Mouse (Mus musculus) ES-E14 (cell line): ENCODE data around the gene Nxt2.

Source experiments
- HCFC1 ChIP-seq: IDR thresholded peaks from 2 replicates; pipeline ENCODE4 v1.6.1; 2012; ENCODE audit warnings: low read length, inconsistent platforms, borderline replicate concordance; ENCODE audit not compliant: insufficient read depth
- MAFK ChIP-seq: IDR thresholded peaks from 2 replicates; pipeline ENCODE4 v1.6.1; 2014; ENCODE audit warnings: mild to moderate bottlenecking, low read depth, low read length, inconsistent platforms; ENCODE audit not compliant: insufficient read depth
- ZC3H11A ChIP-seq: IDR thresholded peaks from 2 replicates; pipeline ENCODE4 v1.6.1; 2012; ENCODE audit warnings: low read depth, mild to moderate bottlenecking, inconsistent platforms, low read length, borderline replicate concordance
- ZNF384 ChIP-seq: IDR thresholded peaks from 2 replicates; pipeline ENCODE4 v1.6.1; 2012; ENCODE audit warnings: low read depth, low read length, inconsistent platforms

DNA sequence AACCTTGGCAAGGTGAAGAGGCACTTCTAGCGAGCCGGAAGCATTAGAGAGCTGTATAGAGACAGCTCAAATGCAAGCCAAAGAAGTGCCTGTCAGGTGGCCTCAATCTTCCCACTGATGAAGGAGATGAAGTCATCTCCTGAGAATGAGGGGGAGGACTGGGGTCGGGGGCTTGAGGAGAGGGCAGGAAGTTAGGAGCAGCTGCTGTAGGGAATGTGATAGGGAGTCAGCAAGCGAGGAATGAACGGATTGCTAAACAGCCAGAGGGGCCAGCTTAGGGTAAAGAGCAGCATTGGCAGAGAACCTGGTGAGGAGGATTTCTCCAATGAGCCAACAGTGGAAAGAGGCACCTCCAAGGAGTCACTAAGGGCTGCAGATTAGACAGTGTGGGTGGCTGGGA, 59.3 kb downstream of the Nxt2 start:
- TF ChIP-seq ZC3H11A (no peak), HCFC1 (no peak), ZNF384 (no peak), MAFK (no peak)
